Mouse (Mus musculus) gastrocnemius, adult 8-10 months (tissue): ENCODE results near the gene Ppp1r10. TPM values are rescaled to one million over a fixed set of nuclear protein-coding genes. Genes with fewer than 3 reads are reported as not detected.
"Not testable (repeated sequence)": the region's sequence is repeated elsewhere in the genome, so short reads cannot be mapped to it uniquely, and the experiment has no call there.

Experiments
- DNase-seq, 2 experiments: peaks; one replicate each; pipeline ENCODE4 v3.0.0; 2022; ENCODE audit warnings: low spot score in 2 of 2
- total RNA-seq, 4 experiments: library from RNA; stranded (reverse); gene quantifications; 2 replicates each; pipeline ENCODE4 v1.2.4; 2022

The Ppp1r10 gene
- total RNA-seq, 4 experiments from 2014 or later: 13.0 to 30.1 (median 14.3) TPM

- DNase-seq: no peak
Observed at GRCm38 (mm10) chr17:35929534-35929933, 13.3 kb downstream of the Ppp1r10 start.

GRCm38 (mm10) chr17:35930627-35931026 is 14.4 kb downstream of the Ppp1r10 start:
- DNase-seq: no peak

GRCm38 (mm10) chr17:35932608-35933007 is 16.4 kb downstream of the Ppp1r10 start:
- no peak for DNase-seq

- not testable (repeated sequence) for DNase-seq
Observed at GRCm38 (mm10) chr17:35935763-35936162, 19.5 kb downstream of the Ppp1r10 start.

- DNase-seq: no peak
Observed at GRCm38 (mm10) chr17:35937700-35938348, 21.6 kb downstream of the Ppp1r10 start.

- DNase-seq: no peak
Observed at GRCm38 (mm10) chr17:35939108-35939507, 22.9 kb downstream of the Ppp1r10 start.

- DNase-seq: no peak
Observed at GRCm38 (mm10) chr17:35939941-35940340, 23.7 kb downstream of the Ppp1r10 start.

- DNase-seq: not testable (repeated sequence)
Observed at GRCm38 (mm10) chr17:35950946-35951345, 34.7 kb downstream of the Ppp1r10 start.

GRCm38 (mm10) chr17:35952559-35952958 is 36.3 kb downstream of the Ppp1r10 start:
- DNase-seq: not testable (repeated sequence)

- DNase-seq: no peak
Observed at GRCm38 (mm10) chr17:35954665-35955064, 38.4 kb downstream of the Ppp1r10 start.

GRCm38 (mm10) chr17:35958533-35959223 is 42.4 kb downstream of the Ppp1r10 start:
- no peak for DNase-seq

GRCm38 (mm10) chr17:35963279-35963678 is 47.0 kb downstream of the Ppp1r10 start:
- DNase-seq: no peak

GRCm38 (mm10) chr17:35967621-35968020 is 51.4 kb downstream of the Ppp1r10 start:
- no peak for DNase-seq

- DNase-seq: peak; percentile 99
Observed at GRCm38 (mm10) chr17:35969418-35970389, 53.5 kb downstream of the Ppp1r10 start, which contains the start of gene Abcf1. Abcf1 (minus strand) TSS chr17:35969761.

GRCm38 (mm10) chr17:35972131-35972530 is 55.9 kb downstream of the Ppp1r10 start:
- no peak for DNase-seq

GRCm38 (mm10) chr17:35978811-35979400 is 62.7 kb downstream of the Ppp1r10 start:
- no peak for DNase-seq

- peak; percentile 86 to 89 for DNase-seq
Observed at GRCm38 (mm10) chr17:35979401-35980362, 63.4 kb downstream of the Ppp1r10 start, which contains the start of the genes Gnl1 and Prr3. Gnl1 (plus strand) TSS chr17:35979851. Prr3 (minus strand) TSS chr17:35980236.

- DNase-seq: peak; percentile 16 to 42
Observed at GRCm38 (mm10) chr17:35980363-35980754, 64.1 kb downstream of the Ppp1r10 start.

- DNase-seq: no peak
Observed at GRCm38 (mm10) chr17:35981776-35982175, 65.5 kb downstream of the Ppp1r10 start.
